Mouse (Mus musculus) liver, adult 10 weeks (tissue): ENCODE results near the gene Hapln2. TPM values are rescaled to one million over a fixed set of nuclear protein-coding genes. Genes with fewer than 3 reads are reported as not detected.

ENCODE experiments used
- polyA plus RNA-seq: library from polyadenylated mRNA; stranded (reverse); fragments of 350-450 nt; fragmentation: Illumina TruSeq; extraction: RNeasy Lipid Tissue Mini Kit (QIAGEN cat#74804); gene quantifications from one replicate; pipeline ENCODE4 v1.2.3, GENCODE M21; 2014; ENCODE audit warnings: low read depth, low replicate concordance

Hapln2 gene
- polyA plus RNA-seq: not detected

DNA sequence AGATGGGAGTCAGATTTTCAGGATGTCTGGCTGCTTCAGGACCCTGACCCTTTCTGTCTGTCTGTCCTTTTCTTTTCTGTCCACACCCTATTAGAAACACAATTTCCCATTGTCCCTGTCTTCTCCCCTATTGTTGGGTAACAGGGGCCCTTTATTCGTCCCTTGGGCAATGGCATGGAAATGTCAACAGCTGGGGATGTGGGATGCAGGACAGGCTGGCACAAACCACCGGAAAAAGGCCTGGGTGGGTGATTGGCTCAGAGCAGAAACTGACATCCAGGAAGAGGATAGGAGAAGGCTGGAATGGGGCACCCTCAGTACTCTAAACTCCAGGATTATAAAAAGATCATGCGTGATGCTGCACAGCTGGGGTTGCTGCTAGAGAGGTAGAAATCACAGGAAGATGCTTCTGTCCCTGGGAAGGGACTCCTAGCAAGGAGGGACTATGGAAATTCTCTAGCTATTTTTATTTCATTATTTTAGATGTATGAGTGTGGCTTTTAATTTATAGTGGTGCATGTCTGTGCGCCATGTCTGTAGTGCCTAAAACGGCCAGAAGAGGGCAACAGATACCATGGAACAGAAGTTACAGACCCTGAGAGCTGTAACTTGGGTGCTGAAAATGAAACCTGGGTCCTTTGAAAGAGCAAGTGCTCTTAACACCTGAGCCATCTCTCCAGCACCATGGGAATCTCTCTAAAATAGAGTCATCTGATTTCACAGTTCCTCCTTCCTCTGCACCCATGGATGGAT lies at the start of gene Hapln2:
Hapln2 (minus strand) TSS at position 150 of the 753 bp plus-strand sequence.

DNA sequence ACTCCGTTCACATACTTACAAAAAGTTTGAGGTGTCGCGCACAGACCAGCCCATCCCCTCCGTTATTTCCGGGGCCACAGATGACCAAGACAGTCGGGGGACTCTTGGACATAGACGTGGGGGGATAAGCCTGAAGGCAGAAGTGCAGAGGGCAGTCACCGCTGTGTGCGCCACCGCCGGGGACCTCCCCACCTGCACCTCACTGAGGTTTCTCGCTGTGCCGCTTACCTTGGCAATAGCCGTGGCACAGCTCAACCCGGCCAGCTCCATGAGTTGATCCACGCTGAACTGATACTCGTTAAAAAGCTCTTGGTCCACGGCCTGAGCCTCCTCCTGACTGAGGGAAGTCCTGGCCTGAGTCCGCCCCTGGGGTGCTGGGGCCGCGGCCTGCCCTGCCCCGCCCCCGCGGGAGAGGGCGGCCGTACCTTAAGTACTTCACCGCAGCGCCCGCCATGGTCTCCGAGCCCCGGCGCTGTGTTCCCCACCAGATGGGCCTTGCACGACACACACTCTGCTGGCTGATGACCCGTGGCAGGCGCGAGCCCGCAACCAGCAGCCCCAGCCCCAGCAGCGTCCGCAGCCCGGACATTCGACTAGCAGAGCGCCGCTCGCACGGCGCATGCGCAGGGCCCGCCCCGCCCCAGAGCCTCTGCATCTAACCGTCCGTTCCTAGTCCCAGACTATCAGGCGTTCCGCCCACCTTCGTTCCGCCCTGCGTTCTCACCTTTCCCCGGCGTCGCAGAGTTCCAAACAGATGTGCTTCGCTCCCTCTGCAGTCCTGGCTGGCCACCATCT lies 30.7 kb upstream of the Hapln2 start, which contains the start of gene Naxe:
Naxe (minus strand) TSS at position 594 of the 795 bp plus-strand sequence.

DNA sequence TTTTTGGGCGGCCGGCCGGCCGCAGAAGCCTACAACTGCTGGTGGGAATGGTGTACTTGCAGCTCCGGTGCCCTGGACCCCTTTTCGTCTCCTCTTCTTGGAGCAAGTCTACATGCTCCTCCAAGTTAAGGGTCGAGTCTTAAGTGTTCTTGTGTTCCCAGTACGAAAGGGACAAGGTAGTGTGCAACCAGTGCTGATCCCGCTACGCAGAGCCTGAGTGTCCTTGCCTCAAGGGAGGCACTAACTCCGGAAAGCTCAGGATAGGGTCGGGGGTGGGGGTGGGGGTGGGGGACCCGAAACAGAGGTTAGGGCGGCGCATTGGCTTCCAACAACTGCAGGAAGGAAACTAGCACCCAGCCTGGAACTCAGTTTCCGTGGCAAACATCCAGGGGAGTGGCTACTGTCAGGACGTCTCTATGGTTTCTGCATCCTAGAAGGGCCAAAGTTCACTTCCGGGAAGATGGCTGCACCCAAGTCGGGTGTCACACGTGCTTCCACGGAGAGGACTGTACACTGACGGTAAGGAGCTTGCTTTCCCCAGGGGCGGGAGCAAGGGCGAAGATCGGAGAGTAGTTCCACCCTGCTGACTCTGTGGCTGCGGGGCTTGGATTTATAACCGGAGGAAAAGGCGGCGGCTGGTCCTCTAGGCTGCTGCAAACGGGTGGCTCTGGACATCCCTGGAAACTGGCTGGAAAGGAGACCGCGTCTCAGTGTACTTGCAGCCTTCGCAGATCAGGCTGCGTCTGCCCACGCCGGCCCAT lies 15.5 kb upstream of the Hapln2 start, which contains the start of gene Gpatch4:
Gpatch4 (plus strand) TSS at position 448 of the 761 bp plus-strand sequence.

DNA sequence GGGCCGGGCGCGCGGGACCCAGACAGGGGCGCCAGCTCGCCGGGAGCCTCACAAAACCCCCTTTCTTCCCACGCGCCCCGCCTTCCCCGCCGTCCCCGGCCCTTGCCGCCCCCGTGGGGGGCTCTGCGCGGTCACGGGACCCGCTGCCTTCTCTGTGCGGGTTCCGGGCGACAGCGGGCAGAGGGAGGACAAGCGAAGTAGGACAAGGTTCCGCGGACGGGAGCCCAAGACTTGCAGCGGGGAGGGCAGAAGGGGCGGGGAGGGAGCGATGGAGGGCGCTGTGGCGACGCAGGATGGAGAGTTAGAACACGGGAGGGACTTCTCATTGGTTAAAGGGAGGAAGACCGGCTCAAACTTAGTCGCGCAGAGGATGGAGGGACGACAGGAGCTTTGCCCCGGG lies 27.2 kb downstream of the Hapln2 start, which contains the start of gene Bcan:
Bcan (minus strand) TSS at position 50 of the 400 bp plus-strand sequence.

Other genes starting within 250 kb of the Hapln2 start
- gene Ntrk1, start 232.4 kb downstream of the Hapln2 start, polyA plus RNA-seq: not detected
- not detected for gene Insrr, start 230.6 kb downstream of the Hapln2 start, polyA plus RNA-seq
- gene Pear1, start 203.3 kb downstream of the Hapln2 start, polyA plus RNA-seq: 0.34 TPM
- gene Sh2d2a, start 180.8 kb downstream of the Hapln2 start, polyA plus RNA-seq: 0.11 TPM
- 4.8 TPM for gene Prcc, start 142.0 kb downstream of the Hapln2 start, polyA plus RNA-seq
- gene Hdgf, start 121.3 kb downstream of the Hapln2 start, polyA plus RNA-seq: 103 TPM
- 61.1 TPM for gene Mrpl24, start 108.1 kb downstream of the Hapln2 start, polyA plus RNA-seq
- gene Isg20l2, start 97.3 kb downstream of the Hapln2 start, polyA plus RNA-seq: 14.9 TPM
- gene Rrnad1, start 96.9 kb downstream of the Hapln2 start, polyA plus RNA-seq: 3.7 TPM
- gene Crabp2, start 78.9 kb downstream of the Hapln2 start, polyA plus RNA-seq: not detected
- gene Nes, start 56.5 kb downstream of the Hapln2 start, polyA plus RNA-seq: 0.90 TPM
- gene Bcan, start 27.4 kb downstream of the Hapln2 start, polyA plus RNA-seq: not detected
- 5.2 TPM for gene Gpatch4, start 15.5 kb upstream of the Hapln2 start, polyA plus RNA-seq
- 31.1 TPM for gene Naxe, start 30.9 kb upstream of the Hapln2 start, polyA plus RNA-seq
- gene Ttc24, start 50.7 kb upstream of the Hapln2 start, polyA plus RNA-seq: not detected
- not detected for gene Iqgap3, start 54.4 kb upstream of the Hapln2 start, polyA plus RNA-seq
- gene Mef2d, start 114.8 kb upstream of the Hapln2 start, polyA plus RNA-seq: 3.8 TPM
- gene Rhbg, start 227.1 kb upstream of the Hapln2 start, polyA plus RNA-seq: 0.24 TPM